Mouse (Mus musculus) hindbrain, embryonic 16.5 days (tissue): ENCODE results near the gene Gm49358. TPM values are rescaled to one million over a fixed set of nuclear protein-coding genes. Genes with fewer than 3 reads are reported as not detected.
A peak's percentile ranks its signal among the peaks of the same experiment; 100 is the strongest.

Experiments used
- ATAC-seq: fragments of 200-750 bp; cut with Nextera tagmentation; 2 replicates; pipeline ENCODE4 v1.8.0; 2017; ENCODE audit warnings: moderate TSS enrichment, moderate library complexity
- H3K27ac ChIP-seq: fragments of 300-500 bp; sonication (generic); 2 replicates; pipeline ENCODE4 v1.5.1; 2014; ENCODE audit warnings: low read depth, mild to moderate bottlenecking, control low read depth, low read length, moderate library complexity
- H3K27me3 ChIP-seq: fragments of 300-500 bp; sonication (generic); replicated peaks from 2 replicates; pipeline ENCODE4 v1.6.1; 2014; ENCODE audit warnings: low read length; ENCODE audit not compliant: control insufficient read depth, insufficient read depth
- H3K36me3 ChIP-seq: fragments of 300-500 bp; sonication (generic); 2 replicates; pipeline ENCODE4 v1.6.1; 2014; ENCODE audit warnings: mild to moderate bottlenecking, low read length, moderate library complexity, mixed read lengths; ENCODE audit not compliant: control insufficient read depth, insufficient read depth
- H3K4me1 ChIP-seq: fragments of 300-500 bp; sonication (generic); 2 replicates; pipeline ENCODE4 v1.6.1; 2014; ENCODE audit warnings: low read depth, low read length; ENCODE audit not compliant: control insufficient read depth, insufficient read depth
- H3K4me2 ChIP-seq: fragments of 300-500 bp; sonication (generic); 2 replicates; pipeline ENCODE4 v1.6.1; 2014; ENCODE audit warnings: mild to moderate bottlenecking, low read length, control low read depth, moderate library complexity
- H3K4me3 ChIP-seq: fragments of 300-500 bp; sonication (generic); 2 replicates; pipeline ENCODE4 v1.5.1; 2014; ENCODE audit warnings: mild to moderate bottlenecking, low read length, control low read depth, moderate library complexity
- H3K9ac ChIP-seq: fragments of 300-500 bp; sonication (generic); 2 replicates; pipeline ENCODE4 v1.6.1; 2014; ENCODE audit warnings: low read depth, mild to moderate bottlenecking, control low read depth, low read length, moderate library complexity
- H3K9me3 ChIP-seq: fragments of 300-500 bp; sonication (generic); 2 replicates; pipeline ENCODE4 v1.6.1; 2014; ENCODE audit warnings: mild to moderate bottlenecking, low read length, moderate library complexity; ENCODE audit not compliant: control insufficient read depth
- WGBS: fragments of 180-500 bp; shearing (Covaris S2); extraction: QIAGEN DNeasy Blood & Tissue Kit; methylation state at CpG from one replicate; pipeline ENCODE4 v1.1.7; 2014; 5-methylcytosine and 5-hydroxymethylcytosine counted together
- polyA plus RNA-seq: library from polyadenylated mRNA; unstranded; fragments of >200 nt; fragmentation: Nextera tagmentation; extraction: Ambion mirVana; gene quantifications from 2 replicates; pipeline ENCODE4 v1.2.1, GENCODE M21; 2015

The Gm49358 gene
- polyA plus RNA-seq, 1 experiment from 2014 or later = not detected

DNA sequence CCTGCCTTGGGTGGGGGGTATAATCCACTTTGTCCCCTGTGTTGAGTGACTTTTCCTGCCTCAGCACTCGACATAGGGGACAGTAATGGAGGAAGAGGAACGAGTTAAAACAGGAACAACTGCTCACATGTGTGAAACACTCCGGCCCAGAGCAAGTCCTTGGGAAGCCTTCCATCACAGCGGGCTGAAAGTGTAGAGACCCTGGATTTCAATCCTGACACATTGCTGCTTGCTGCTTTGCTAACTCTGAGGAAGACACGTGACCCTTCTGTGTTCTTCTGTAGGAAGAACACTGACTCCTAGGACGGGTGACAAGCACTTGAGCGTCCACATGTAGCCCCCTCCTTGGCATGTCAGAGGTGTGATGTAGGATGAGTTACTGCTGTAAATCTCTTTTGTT lies 51.4 kb downstream of the Gm49358 start:
- H3K9ac ChIP-seq = no peak overlapping the region
- H3K27me3 ChIP-seq = no peaks in the 10 kb centered on the region
- H3K27ac ChIP-seq = no peak overlapping the region
- H3K9me3 ChIP-seq = no peaks in the 10 kb centered on the region
- H3K4me1 ChIP-seq = peaks cover 9% of the 10 kb centered on the region
- no peak overlapping the region for H3K4me2 ChIP-seq
- WGBS = 83% methylated on average over 7 of the region's 7 CpGs
- H3K4me3 ChIP-seq = no peak overlapping the region
- ATAC-seq = no peak
- H3K36me3 ChIP-seq = peaks cover 4% of the 10 kb centered on the region

GRCm38 (mm10) chr10:86819649-86820165 lies 55.9 kb downstream of the Gm49358 start:
- H3K27ac ChIP-seq = peak overlapping the region; percentile 41; the same call in 1 of the 2 replicates
- H3K27me3 ChIP-seq = no peaks in the 10 kb centered on the region
- no peak overlapping the region for H3K4me3 ChIP-seq
- peaks cover 9% of the 10 kb centered on the region for H3K4me1 ChIP-seq
- no peaks in the 10 kb centered on the region for H3K9me3 ChIP-seq
- no peaks in the 10 kb centered on the region; the same call in 1 of the 2 replicates for H3K36me3 ChIP-seq
- H3K9ac ChIP-seq = no peak overlapping the region; the same call in 1 of the 2 replicates
- peak; percentile 92 for ATAC-seq
- H3K4me2 ChIP-seq = peak overlapping the region; percentile 27
- 13% methylated on average over 8 of the region's 8 CpGs for WGBS

- Histone ChIP-seq H3K4me1 (peaks cover 9% of the 10 kb centered on the region), H3K27ac (no peak overlapping the region), H3K27me3 (no peaks in the 10 kb centered on the region), H3K9ac (no peak overlapping the region), H3K9me3 (no peaks in the 10 kb centered on the region), H3K4me2 (no peak overlapping the region), H3K4me3 (no peak overlapping the region), H3K36me3 (no peaks in the 10 kb centered on the region; the same call in 1 of the 2 replicates)
- 95% methylated on average over 7 of the region's 7 CpGs for WGBS
- ATAC-seq = no peak
Observed at GRCm38 (mm10) chr10:86821014-86821413, 57.2 kb downstream of the Gm49358 start.

DNA sequence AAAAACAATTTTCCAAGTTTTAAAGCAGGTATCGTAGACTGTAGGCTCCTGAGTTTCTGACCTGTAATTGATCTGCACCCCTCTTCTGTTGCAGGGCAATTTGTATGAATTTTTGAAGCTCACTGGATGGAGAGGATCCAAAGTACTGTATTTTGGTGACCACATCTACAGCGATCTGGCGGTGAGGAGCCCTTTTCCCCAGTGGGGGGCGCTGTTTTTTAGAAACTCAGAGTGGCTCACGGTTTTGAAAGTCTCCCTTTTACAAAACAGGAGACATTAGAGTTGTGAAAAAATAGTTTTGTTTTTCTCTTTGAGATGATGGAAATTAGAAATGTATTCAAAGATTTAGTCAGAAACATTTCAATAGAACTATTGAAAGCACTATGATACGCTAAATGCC lies 60.3 kb downstream of the Gm49358 start:
- H3K4me3 ChIP-seq = no peak overlapping the region
- H3K9ac ChIP-seq = no peak overlapping the region
- H3K4me2 ChIP-seq = no peak overlapping the region
- 81% methylated on average over 6 of the region's 6 CpGs for WGBS
- H3K36me3 ChIP-seq = no peaks in the 10 kb centered on the region; the same call in none of the 2 replicates
- no peak for ATAC-seq
- H3K4me1 ChIP-seq = peaks cover 9% of the 10 kb centered on the region
- no peak overlapping the region for H3K27ac ChIP-seq
- no peaks in the 10 kb centered on the region for H3K27me3 ChIP-seq
- H3K9me3 ChIP-seq = no peaks in the 10 kb centered on the region

DNA sequence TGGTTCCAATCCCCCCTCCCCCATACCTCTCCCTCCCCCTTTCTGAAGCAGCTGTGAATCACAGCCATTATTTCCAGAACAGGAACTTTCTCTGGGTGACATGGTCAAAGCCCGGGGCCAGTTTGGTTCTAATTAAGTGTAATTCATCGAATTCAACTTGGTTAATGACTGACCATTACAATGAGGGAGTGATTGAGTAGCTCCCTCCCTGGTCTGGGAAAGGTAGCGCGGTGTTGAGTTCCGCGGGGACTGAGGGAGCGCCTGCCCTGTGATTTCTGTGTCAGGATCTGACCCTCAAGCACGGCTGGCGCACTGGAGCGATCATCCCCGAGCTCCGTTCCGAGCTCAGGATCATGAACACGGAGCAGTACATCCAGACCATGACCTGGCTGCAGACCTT lies 61.1 kb downstream of the Gm49358 start:
- Histone ChIP-seq H3K4me2 (no peak overlapping the region), H3K36me3 (no peaks in the 10 kb centered on the region; the same call in none of the 2 replicates), H3K27ac (no peak overlapping the region), H3K9me3 (no peaks in the 10 kb centered on the region), H3K4me1 (peaks cover 1% of the 10 kb centered on the region), H3K27me3 (no peaks in the 10 kb centered on the region), H3K9ac (no peak overlapping the region), H3K4me3 (no peak overlapping the region)
- WGBS = 51% methylated on average over 14 of the region's 14 CpGs
- no peak for ATAC-seq

GRCm38 (mm10) chr10:86825871-86826522 lies 62.2 kb downstream of the Gm49358 start:
- peak; percentile 21; the same call in 1 of the 2 replicates for ATAC-seq
- Histone ChIP-seq H3K9ac (no peak overlapping the region), H3K9me3 (no peaks in the 10 kb centered on the region), H3K4me1 (no peaks in the 10 kb centered on the region), H3K27me3 (no peaks in the 10 kb centered on the region), H3K27ac (no peak overlapping the region), H3K4me2 (no peak overlapping the region), H3K36me3 (no peaks in the 10 kb centered on the region; the same call in none of the 2 replicates), H3K4me3 (no peak overlapping the region)
- WGBS = 88% methylated on average over 10 of the region's 10 CpGs

DNA sequence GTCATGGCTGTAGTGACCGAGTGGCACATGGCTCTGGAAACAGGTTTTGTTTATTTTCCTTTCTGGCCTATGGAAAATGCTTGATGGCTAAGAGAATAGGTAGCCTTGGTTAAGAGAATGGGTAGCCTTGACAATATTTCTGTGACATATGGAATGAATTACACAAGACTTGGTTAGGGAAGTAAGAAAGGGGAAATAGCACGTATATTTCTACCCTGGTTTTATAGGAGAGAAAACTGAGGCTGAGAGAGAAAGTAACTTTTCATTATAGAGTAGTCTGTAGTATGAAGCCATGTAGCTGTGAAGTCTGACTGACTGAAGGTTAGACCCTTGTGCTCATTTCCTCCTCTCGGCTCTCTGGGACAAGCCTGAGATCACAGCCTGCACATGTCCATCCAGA lies 63.2 kb downstream of the Gm49358 start:
- peaks cover 1% of the 10 kb centered on the region for H3K36me3 ChIP-seq
- no peak overlapping the region for H3K9ac ChIP-seq
- H3K4me2 ChIP-seq = no peak overlapping the region
- ATAC-seq = no peak
- no peak overlapping the region for H3K4me3 ChIP-seq
- WGBS = 84% methylated on average over 3 of the region's 3 CpGs
- H3K27me3 ChIP-seq = no peaks in the 10 kb centered on the region
- no peaks in the 10 kb centered on the region for H3K4me1 ChIP-seq
- no peaks in the 10 kb centered on the region for H3K9me3 ChIP-seq
- H3K27ac ChIP-seq = no peak overlapping the region

GRCm38 (mm10) chr10:86828221-86829135 lies 64.7 kb downstream of the Gm49358 start:
- no peaks in the 10 kb centered on the region for H3K9me3 ChIP-seq
- H3K4me3 ChIP-seq = no peak overlapping the region
- H3K27ac ChIP-seq = no peak overlapping the region
- peaks cover 2% of the 10 kb centered on the region for H3K36me3 ChIP-seq
- ATAC-seq = peak; percentile 21; the same call in 1 of the 2 replicates
- H3K27me3 ChIP-seq = no peaks in the 10 kb centered on the region
- WGBS = 80% methylated on average over 15 of the region's 15 CpGs
- no peak overlapping the region for H3K9ac ChIP-seq
- no peaks in the 10 kb centered on the region for H3K4me1 ChIP-seq
- no peak overlapping the region for H3K4me2 ChIP-seq

DNA sequence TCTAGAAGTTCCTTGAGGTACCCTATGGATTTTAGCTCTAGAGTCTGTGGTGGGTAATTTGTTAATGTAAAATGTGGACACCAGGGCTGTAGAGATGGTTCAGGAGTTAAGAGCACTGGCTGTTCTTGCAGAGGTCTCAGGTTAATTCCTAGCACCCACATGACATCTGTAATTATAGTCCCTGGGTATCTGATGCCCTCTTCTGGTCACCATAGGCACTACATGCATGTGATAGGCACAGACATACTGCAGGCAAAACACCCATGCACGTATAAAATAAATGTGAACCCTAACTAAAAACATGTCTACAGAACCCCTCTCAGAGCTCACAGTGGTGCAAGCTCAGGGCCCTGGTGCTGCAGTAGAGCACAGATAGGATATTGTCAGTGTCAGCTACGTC lies 65.7 kb downstream of the Gm49358 start:
- Histone ChIP-seq H3K36me3 (peaks cover 9% of the 10 kb centered on the region), H3K9ac (no peak overlapping the region), H3K9me3 (no peaks in the 10 kb centered on the region), H3K4me3 (no peak overlapping the region), H3K4me1 (no peaks in the 10 kb centered on the region), H3K4me2 (no peak overlapping the region), H3K27me3 (no peaks in the 10 kb centered on the region), H3K27ac (no peak overlapping the region)
- WGBS = 92% methylated on average over 2 of the region's 2 CpGs
- no peak for ATAC-seq
